Mouse (Mus musculus) stomach, embryonic 16.5 days (tissue): ENCODE results near the gene Defb45. TPM values are rescaled to one million over a fixed set of nuclear protein-coding genes. Genes with fewer than 3 reads are reported as not detected.

Experiments
- ATAC-seq: fragments of 200-750 bp; cut with Nextera tagmentation; 2 replicates; pipeline ENCODE4 v1.8.0; 2017; ENCODE audit warnings: moderate number of reproducible peaks, moderate TSS enrichment; ENCODE audit not compliant: insufficient read depth, low FRiP score
- H3K27ac ChIP-seq: fragments of 300-500 bp; sonication (generic); 2 replicates; pipeline ENCODE4 v1.5.1; 2014; ENCODE audit warnings: low read length
- H3K27me3 ChIP-seq: fragments of 300-500 bp; sonication (generic); 2 replicates; pipeline ENCODE4 v1.6.1; 2014; ENCODE audit warnings: low read length, control low read depth, mixed read lengths; ENCODE audit not compliant: control insufficient read depth, insufficient read depth
- H3K36me3 ChIP-seq: fragments of 300-500 bp; sonication (generic); 2 replicates; pipeline ENCODE4 v1.6.1; 2014; ENCODE audit warnings: low read length; ENCODE audit not compliant: control insufficient read depth, insufficient read depth
- H3K4me1 ChIP-seq: fragments of 300-500 bp; sonication (generic); 2 replicates; pipeline ENCODE4 v1.6.1; 2014; ENCODE audit warnings: low read length, control low read depth, mixed read lengths; ENCODE audit not compliant: control insufficient read depth, insufficient read depth
- H3K4me2 ChIP-seq: fragments of 300-500 bp; sonication (generic); 2 replicates; pipeline ENCODE4 v1.6.1; 2014; ENCODE audit warnings: low read depth, low read length, mixed read lengths
- H3K4me3 ChIP-seq: fragments of 300-500 bp; sonication (generic); replicated peaks from 2 replicates; pipeline ENCODE4 v1.5.1; 2014; ENCODE audit warnings: mild to moderate bottlenecking, low read length
- H3K9ac ChIP-seq: fragments of 300-500 bp; sonication (generic); 2 replicates; pipeline ENCODE4 v1.6.1; 2014; ENCODE audit warnings: low read length
- H3K9me3 ChIP-seq: fragments of 300-500 bp; sonication (generic); replicated peaks from 2 replicates; pipeline ENCODE4 v1.6.1; 2016; ENCODE audit warnings: low read length, control low read depth; ENCODE audit not compliant: control insufficient read depth
- WGBS: fragments of 180-500 bp; shearing (Covaris S2); extraction: QIAGEN DNeasy Blood & Tissue Kit; methylation state at CpG from one replicate; pipeline ENCODE4 v1.1.7; 2014; 5-methylcytosine and 5-hydroxymethylcytosine counted together
- polyA plus RNA-seq: library from polyadenylated mRNA; unstranded; fragments of >200 nt; fragmentation: Nextera tagmentation; extraction: Ambion mirVana; gene quantifications from 2 replicates; pipeline ENCODE4 v1.2.1, GENCODE M21; 2015

The Defb45 gene
- polyA plus RNA-seq, 1 experiment from 2014 or later: not detected

- Histone ChIP-seq H3K36me3 (no peaks in the 10 kb centered on the region), H3K4me2 (no peak overlapping the region), H3K27ac (no peak overlapping the region), H3K4me3 (no peak overlapping the region), H3K4me1 (no peaks in the 10 kb centered on the region), H3K9me3 (no peaks in the 10 kb centered on the region), H3K27me3 (no peaks in the 10 kb centered on the region), H3K9ac (no peak overlapping the region)
- ATAC-seq: no peak
- 20% methylated on average over 2 of the region's 2 CpGs for WGBS
These were observed 10.7 kb downstream of the Defb45 start for GRCm38 (mm10) chr2:152588450-152588849.

DNA sequence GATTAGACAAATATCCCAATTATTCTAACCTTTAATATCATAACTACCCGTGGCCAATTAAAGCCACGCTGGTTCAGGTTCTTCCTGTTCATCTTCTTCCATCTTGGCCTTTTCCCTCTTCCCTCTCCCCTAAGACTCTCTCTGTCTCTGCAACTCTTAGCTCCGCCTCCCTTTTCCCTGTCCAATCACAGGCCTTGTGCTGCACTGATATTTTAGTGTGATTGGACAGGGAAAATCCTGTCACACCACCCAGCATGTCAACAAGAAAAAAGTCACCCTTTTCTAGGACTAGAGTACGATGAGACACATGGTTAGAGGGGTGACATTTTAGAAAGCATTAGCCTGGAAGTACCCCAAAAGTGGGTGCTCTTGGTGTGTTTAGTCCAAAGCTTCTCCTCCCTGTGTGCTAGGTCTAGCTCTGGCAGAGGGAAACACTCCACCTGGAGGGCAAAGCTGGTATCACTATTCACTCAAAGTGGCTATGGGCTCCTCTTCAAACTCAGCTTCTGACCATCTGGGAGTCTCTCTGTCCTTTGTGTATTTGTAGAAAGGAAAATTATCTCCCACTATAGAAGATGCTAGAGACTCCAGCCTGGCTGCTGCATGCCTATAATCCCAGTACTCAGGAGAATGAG is 12.2 kb downstream of the Defb45 start:
- Histone ChIP-seq H3K4me3 (no peak overlapping the region), H3K4me1 (no peaks in the 10 kb centered on the region), H3K9ac (no peak overlapping the region), H3K4me2 (no peak overlapping the region), H3K27me3 (no peaks in the 10 kb centered on the region), H3K9me3 (no peaks in the 10 kb centered on the region), H3K27ac (no peak overlapping the region), H3K36me3 (no peaks in the 10 kb centered on the region)
- 74% methylated on average over 4 of the region's 4 CpGs for WGBS
- no peak for ATAC-seq

DNA sequence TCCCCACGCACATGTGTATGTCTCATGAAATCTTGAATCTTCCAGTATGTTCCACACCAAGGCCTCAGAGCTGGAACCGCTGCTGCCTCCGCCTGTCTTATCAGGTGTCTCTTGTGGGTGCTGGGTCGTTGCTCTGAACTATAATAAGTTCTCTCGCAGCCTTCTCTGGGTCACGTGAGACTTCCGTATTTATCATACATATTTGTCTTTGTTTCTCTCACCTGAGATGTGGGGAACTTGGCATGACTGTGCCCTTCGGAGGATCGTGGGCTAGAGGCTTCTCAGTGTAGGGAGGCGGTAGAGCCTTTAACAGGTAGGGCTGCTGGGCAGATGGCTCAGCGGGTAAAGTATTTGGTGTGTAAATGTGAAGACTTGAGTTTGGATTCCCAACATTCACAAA is 18.6 kb downstream of the Defb45 start:
- 74% methylated on average over 11 of the region's 11 CpGs for WGBS
- H3K4me3 ChIP-seq: no peak overlapping the region
- no peaks in the 10 kb centered on the region for H3K27me3 ChIP-seq
- no peaks in the 10 kb centered on the region for H3K36me3 ChIP-seq
- no peaks in the 10 kb centered on the region for H3K4me1 ChIP-seq
- H3K9ac ChIP-seq: no peak overlapping the region
- no peaks in the 10 kb centered on the region for H3K9me3 ChIP-seq
- no peak for ATAC-seq
- no peak overlapping the region for H3K27ac ChIP-seq
- no peak overlapping the region for H3K4me2 ChIP-seq

GRCm38 (mm10) chr2:152580107-152580506 is 19.1 kb downstream of the Defb45 start, which contains the start of gene Defb19:
Defb19 (minus strand) TSS chr2:152580312.
- ATAC-seq: no peak
- Histone ChIP-seq H3K9me3 (no peaks in the 10 kb centered on the region), H3K27ac (no peak within 1 kb of the TSS), H3K4me2 (no peak within 1 kb of the TSS), H3K36me3 (no peaks in the 10 kb centered on the region), H3K4me3 (no peak within 1 kb of the TSS), H3K4me1 (no peaks in the 10 kb centered on the region), H3K27me3 (no peaks in the 10 kb centered on the region), H3K9ac (no peak within 1 kb of the TSS)
- 58% methylated on average over 7 of the region's 7 CpGs for WGBS

DNA sequence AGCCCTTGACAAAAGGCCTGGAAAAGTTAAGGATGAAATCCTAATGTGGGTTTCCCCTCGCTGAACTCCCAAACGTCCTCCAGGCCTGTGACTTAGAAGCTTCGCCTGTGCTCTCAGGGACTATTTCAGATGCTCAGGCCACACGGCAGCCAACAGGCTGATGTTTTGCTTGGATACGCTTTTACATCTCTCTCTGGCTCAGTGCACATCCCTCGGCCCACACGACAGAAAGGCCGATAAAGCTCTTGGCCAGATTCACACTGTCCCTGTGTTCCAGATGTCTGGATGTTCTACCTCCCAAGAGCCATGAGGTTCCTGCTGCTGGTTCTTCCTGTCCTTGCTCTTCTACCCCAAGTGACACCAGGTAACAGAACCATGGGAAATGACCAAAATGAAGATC is 25.7 kb downstream of the Defb45 start:
- Histone ChIP-seq H3K36me3 (no peaks in the 10 kb centered on the region), H3K9me3 (no peaks in the 10 kb centered on the region), H3K9ac (no peak overlapping the region), H3K4me3 (no peak overlapping the region), H3K4me1 (no peaks in the 10 kb centered on the region), H3K27ac (no peak overlapping the region), H3K4me2 (no peak overlapping the region), H3K27me3 (no peaks in the 10 kb centered on the region)
- WGBS: 86% methylated on average over 8 of the region's 8 CpGs
- no peak for ATAC-seq

- WGBS: 61% methylated on average over 11 of the region's 11 CpGs
- no peaks in the 10 kb centered on the region for H3K9me3 ChIP-seq
- no peaks in the 10 kb centered on the region for H3K4me1 ChIP-seq
- no peak within 1 kb of the TSS for H3K9ac ChIP-seq
- no peaks in the 10 kb centered on the region for H3K27me3 ChIP-seq
- H3K4me2 ChIP-seq: no peak within 1 kb of the TSS
- H3K36me3 ChIP-seq: no peaks in the 10 kb centered on the region
- ATAC-seq: no peak
- no peak within 1 kb of the TSS for H3K4me3 ChIP-seq
- no peak within 1 kb of the TSS for H3K27ac ChIP-seq
These were observed 26.9 kb downstream of the Defb45 start, which contains the start of gene Defb21 for GRCm38 (mm10) chr2:152572114-152572794. Defb21 (plus strand) TSS chr2:152572744.

DNA sequence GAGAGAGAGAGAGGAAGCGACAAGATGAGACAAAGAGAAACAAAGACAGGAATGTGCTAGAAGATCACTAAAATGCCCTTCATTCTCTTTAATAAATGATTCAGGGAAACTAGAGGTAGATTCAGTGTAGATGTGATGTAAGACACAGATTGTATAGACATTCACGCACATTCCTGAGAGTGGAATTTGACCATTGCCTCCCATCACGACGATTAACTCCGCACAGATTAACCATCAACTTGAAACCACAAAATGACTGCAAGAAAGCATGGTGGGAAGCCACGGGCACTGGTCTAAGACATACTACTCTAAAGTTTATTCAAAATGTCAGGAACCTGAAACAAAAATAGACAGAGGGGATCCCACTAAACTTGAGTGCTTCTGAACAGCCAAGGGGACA is 28.9 kb downstream of the Defb45 start:
- Histone ChIP-seq H3K27me3 (no peaks in the 10 kb centered on the region), H3K27ac (no peak overlapping the region), H3K9me3 (no peaks in the 10 kb centered on the region), H3K36me3 (no peaks in the 10 kb centered on the region), H3K9ac (no peak overlapping the region), H3K4me1 (no peaks in the 10 kb centered on the region), H3K4me2 (no peak overlapping the region), H3K4me3 (no peak overlapping the region)
- no peak for ATAC-seq
- 55% methylated on average over 6 of the region's 6 CpGs for WGBS

- H3K36me3 ChIP-seq: no peaks in the 10 kb centered on the region
- H3K9ac ChIP-seq: no peak overlapping the region
- WGBS: 75% methylated on average over 4 of the region's 4 CpGs
- H3K9me3 ChIP-seq: no peaks in the 10 kb centered on the region
- H3K27me3 ChIP-seq: no peaks in the 10 kb centered on the region
- no peak overlapping the region for H3K4me3 ChIP-seq
- no peak overlapping the region for H3K4me2 ChIP-seq
- no peak for ATAC-seq
- H3K27ac ChIP-seq: no peak overlapping the region
- H3K4me1 ChIP-seq: no peaks in the 10 kb centered on the region
These were observed 29.3 kb downstream of the Defb45 start for GRCm38 (mm10) chr2:152569881-152570280.

DNA sequence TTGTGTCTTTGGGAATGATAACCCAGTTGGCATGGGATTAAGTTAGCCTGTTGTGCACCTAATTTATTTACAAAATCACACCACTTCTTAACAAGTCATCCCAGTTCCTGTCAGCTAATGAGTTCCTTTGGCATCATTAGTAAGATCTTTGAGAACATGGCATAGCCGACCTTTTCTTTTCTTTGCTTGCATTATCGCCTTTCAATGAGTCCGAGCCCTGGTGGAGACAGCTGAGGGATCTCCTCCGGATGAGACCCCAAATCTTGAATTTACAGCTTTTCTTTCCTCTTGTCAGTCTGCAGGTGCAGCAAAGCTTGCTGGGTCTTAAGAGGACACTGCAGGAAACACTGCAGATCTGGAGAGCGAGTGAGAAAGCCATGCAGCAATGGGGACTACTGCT is 30.2 kb downstream of the Defb45 start, which contains the start of gene Gm17416:
Gene Gm17416, plus strand, starts transcription at position 301 of the 400 bp plus-strand sequence.
- Histone ChIP-seq H3K4me2 (no peak within 1 kb of the TSS), H3K9ac (no peak within 1 kb of the TSS), H3K9me3 (no peaks in the 10 kb centered on the region), H3K27me3 (no peaks in the 10 kb centered on the region), H3K4me3 (no peak within 1 kb of the TSS), H3K4me1 (no peaks in the 10 kb centered on the region), H3K36me3 (no peaks in the 10 kb centered on the region), H3K27ac (no peak within 1 kb of the TSS)
- 88% methylated on average over 5 of the region's 5 CpGs for WGBS
- ATAC-seq: no peak
